Mouse (Mus musculus): ENCODE results near the gene Renbp.

The Renbp gene

DNA sequence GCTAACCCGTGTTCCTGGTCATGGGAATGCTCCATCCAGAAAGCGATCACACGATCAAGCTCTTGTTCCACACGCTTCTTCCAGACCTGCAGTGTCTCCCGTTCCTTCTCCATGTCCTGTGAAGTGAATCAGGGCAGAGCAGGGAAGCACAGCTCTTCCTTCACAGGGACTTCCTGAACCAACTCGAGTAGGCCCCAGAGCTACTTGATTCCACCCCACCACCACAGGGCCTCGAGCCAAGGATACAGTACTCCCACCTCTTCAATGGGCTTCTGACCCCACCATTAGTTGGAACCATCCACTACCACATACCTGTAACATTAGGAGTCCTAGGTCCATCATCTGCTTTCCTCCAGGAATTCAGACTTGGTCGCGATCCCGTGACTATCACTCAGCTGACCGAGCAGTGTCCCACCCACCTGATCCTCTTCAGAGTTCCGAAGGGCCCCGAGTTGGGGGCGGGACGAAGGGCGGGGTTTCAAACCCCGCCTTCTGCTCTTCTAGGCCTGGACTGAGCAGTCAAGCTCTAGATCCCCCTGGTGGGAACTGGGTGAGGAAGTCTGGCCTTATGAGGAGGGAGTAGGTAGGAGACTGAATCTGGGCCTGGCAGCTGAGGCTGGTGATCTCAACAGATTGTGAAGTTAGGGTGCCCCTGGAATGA is at the start of gene Renbp:
TSS of gene Renbp (minus strand) at position 449 of the 661 bp plus-strand sequence.
- DNase-seq (ENCODE audit: low spot score in 2 of 2): peak in 1 of 2 experiments; percentile 57

DNA sequence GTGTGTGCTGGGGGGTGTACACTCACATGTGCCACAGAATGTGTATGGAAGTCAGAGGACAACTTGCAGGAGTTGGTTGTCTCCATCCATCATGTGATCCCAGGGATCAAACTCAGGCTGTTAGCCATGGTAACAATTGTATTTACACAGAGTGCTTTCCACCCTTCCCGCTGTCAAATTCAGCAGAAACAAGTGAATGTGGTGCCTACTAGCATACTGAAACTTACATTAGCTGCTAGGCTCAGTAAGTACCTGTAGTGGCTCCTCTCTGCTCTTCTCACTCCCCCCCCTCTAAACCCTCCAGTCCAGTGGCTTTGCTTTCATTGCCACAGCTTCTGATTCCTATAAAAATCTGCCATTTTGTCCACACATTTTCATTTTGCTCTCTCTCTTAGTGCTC is 47.1 kb upstream of the Renbp start:
- no peak for DNase-seq (ENCODE audit: low spot score in 2 of 2)

DNA sequence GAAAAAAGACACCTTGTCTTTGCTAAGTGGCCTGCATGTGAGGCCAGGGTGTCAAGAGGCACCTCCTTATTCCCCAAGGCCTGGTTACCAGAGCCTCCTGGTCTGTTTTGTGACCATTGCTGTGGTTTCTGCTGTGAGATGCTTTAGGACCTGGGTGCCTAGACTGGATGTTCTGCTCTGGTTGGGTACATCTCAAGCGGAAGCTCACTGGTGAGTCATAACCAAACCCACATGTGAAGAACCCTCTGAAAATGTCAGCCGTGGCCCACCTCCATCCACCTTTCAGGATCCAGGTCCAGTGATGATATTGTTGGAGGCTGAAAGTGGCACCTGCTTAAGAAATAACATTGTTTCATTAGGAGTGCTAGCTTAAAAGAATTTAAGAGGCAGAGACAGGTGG is 45.6 kb upstream of the Renbp start:
- DNase-seq (ENCODE audit: low spot score in 2 of 2): no peak

DNA sequence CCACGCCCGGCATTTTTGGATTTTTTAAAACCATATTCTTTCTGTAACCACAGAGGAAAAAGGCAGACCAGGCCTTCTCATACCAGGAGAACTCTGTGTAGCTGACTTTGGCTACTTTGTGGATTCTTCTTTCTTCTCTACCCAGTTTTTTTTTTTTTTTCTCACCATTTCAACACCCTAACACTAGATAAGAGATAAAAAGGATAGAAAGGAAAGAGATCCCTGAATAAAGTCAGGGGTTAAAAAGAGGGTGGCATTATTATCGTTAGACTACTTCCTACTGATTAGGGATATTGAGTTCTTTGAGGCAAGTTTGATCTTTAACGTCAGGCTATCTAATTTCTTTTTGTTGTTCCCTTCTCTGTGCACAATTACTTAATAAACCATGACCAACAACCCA is 42.1 kb upstream of the Renbp start:
- no peak for DNase-seq (ENCODE audit: low spot score in 2 of 2)

DNA sequence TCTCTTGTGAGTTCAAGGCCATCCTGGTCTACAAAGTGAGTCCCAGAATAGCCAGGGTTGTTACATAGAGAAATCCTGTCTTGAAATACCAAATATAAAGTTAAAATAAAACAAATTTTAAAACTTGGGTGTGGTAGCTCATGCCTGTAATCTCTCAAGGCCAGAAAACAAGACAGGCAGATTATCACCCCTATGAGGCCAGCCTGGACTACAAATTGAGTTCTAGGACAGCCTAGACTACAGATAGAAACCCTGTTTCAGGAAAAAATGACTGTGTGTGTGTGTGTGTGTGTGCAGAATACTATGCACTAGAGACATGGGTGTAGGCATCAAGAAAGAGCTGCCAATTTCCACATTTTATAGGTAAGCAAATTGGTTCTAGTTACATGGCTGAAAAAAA is 40.1 kb upstream of the Renbp start:
- peak in 1 of 2 experiments; percentile 21 for DNase-seq (ENCODE audit: low spot score in 2 of 2)

DNA sequence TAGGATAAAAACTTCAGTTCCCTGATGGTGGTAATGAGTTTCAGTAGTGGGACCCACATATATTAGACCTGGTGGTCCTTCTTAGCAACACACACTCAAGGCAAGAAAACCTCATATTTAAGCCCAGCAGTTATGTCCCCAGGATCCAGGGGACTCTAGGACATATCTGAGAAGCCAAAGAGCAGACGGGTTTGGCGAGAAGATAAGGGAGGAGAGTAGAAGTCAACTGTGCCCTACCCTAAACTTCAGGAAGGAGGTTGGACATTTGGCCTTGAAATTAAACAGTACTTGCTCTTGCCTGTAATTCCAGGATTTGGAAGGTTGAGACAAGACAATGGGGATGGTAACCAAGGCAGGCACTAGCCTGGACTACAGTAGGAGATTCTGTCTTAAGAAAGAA is 39.1 kb upstream of the Renbp start:
- peak in 1 of 2 experiments; percentile 35 for DNase-seq (ENCODE audit: low spot score in 2 of 2)

DNA sequence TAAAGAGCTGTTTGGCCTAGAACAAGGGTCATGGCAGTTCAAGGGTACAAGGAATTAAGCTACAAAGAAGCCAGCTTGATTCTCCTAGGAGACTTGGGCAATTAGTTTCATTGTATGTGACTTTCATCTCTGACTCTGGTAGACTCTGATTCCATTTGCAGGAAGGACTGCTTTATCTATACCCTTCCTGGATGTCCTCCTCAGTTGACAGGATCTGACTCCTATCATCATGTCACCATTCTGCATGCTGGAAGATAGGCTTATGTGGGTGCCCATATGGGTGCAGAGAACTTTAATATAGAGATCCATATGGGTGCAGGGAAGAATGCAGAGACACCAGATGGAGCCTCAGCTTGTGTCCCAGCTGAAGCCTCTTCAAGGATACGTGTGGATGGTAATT is 38.5 kb upstream of the Renbp start:
- no peak for DNase-seq (ENCODE audit: low spot score in 2 of 2)

DNA sequence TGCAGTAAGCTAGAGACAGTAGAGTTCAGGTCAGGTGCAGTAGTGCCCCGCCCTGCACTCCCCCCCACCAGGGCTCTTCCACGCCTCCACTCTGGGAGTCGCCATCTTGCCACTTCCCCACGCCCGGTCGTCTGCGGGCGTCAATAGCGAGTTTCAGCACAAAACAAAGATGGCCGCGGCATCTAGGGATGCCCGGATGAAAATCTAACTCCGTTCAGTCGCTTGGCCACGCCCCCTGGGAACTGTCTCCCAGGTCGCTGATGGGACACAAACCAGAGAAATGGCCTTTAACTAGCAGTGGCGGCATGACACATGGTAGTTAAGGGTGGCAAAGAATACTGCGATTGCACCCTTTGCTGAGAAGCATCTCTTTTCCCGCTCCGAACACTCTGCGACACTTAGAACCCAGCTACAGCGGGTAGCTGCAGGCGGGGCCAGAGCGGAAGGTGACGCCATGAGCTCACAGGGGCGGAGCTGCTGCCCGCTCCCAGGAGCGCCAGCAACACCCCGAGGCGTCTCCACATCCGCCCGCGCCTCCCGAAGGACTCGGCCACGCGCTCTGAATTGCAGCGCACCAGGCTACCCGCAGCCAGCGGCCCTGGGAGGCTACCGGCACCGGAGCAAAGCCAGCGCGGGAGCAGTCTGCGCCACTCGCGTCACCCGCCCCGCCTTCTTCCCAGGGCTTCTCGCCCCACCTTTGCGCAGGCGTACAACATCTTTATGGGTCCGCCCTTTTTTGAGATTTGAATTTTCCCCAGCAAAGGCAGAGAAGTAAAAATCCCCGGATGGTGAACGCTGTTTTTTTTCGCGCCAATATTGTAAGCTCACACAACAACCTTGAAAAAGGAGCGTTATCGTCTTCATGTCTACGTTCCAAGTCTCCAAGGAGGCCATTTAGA is 36.8 kb upstream of the Renbp start:
- DNase-seq (ENCODE audit: low spot score in 2 of 2): peak; percentile 83 to 89

DNA sequence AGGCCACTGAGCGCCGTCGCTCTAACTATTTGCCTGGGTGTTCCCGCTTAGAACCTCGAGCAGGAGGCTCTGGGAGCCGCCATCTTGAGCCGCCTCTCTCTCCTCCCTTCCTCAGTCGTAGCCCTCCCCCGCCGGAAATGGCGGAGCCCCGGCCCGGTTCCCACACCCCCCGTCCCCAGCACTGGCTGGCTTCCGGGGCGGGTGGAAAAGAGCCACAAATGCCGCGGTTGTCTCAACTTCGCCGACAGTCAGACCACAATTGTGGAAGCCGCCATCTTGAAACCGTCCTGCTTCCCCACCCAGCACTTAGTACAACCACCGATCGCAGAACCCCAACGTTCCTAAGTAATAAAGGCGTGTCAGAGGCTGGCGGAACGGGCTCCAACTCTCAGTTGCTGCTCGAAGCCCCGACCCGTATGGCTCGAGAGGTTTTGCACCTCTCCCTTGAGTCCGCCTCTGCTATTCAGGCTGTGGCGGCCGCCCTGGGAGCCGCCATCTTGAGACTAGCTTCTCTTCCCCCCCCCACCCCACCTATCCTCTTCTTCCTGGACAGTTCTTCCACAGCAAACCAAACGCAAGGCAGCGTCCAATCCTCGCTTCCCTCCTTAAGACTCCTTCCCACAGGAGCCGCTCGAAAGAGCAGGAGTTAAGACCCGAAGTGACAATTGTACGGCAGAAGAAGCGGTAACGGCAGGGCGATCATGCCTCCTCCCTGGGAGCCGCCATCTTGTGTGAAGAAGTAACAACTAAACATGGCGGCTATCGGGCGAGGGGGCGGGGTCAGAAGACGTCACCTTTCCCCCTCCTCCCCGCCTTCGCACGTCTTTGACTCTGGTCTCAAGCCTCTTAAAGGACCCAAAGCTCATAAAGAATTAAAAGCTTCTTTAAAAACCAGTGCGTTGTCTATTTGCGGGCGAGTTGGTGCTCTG is 35.9 kb upstream of the Renbp start, which contains the start of gene Hcfc1:
TSS of gene Hcfc1 (minus strand) at position 110 of the 929 bp plus-strand sequence.
- DNase-seq (ENCODE audit: low spot score in 2 of 2): peak; percentile 88 to 92

DNA sequence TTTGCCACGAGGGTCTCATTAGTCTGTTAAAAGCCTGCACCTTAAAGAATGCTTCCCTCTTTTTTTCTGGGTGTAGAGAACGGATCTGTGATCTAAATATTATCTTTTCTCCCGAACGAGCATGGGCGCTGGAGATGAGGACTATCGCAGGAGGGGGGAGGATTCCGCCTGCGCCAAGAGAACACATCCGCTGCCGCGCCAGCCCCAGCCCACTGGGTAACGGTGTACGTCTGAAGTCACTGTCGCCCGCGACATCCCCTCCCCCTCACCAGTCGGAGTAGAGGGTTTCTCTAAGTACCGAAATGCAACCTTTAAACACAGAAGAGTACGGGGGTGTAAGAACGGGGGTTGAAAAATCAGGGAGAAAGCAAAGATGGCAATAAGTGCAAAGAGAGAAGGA is 34.7 kb upstream of the Renbp start:
- DNase-seq (ENCODE audit: low spot score in 2 of 2): peak; percentile 51 to 72

DNA sequence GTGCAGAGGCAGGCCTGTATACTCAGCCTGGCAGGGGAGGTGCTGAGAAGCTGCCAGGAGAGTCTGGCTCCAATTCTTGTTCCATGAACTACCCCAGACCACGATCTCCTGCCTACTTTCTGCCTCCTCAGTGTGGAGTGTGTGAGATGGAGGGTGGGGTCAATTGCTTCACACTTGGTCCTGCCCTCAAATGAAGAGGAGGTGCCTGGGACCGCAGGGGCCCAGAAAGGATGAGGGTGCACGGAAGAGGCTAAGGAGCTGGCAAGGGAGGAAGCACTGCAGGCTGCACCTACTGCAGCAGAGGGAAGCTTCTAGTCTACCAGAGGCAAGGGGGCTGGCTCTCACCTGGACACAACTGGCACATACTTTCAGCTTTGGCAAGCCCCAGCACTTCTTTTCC is 33.7 kb upstream of the Renbp start:
- DNase-seq (ENCODE audit: low spot score in 2 of 2): peak; percentile 38 to 71

DNA sequence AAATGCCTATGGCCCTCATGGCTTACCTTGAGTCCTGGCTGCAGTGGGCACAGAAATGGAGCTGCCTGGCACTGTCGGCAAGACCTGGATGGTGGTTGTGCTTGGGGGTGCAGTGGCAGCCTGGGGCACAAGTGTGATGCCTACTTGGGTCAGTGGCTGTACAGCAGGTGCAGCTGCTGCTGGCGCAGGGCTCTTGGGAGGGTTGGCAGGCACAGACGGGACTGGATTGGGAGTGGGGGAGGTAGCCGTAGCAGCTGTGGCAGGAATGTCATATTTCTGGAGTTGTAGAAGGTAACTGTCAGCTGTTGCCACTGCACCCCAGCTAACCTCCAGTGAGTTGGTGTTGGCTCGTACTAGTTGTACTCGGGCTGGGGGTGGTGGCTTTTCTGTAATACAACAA is 24.3 kb upstream of the Renbp start:
- DNase-seq (ENCODE audit: low spot score in 2 of 2): no peak

DNA sequence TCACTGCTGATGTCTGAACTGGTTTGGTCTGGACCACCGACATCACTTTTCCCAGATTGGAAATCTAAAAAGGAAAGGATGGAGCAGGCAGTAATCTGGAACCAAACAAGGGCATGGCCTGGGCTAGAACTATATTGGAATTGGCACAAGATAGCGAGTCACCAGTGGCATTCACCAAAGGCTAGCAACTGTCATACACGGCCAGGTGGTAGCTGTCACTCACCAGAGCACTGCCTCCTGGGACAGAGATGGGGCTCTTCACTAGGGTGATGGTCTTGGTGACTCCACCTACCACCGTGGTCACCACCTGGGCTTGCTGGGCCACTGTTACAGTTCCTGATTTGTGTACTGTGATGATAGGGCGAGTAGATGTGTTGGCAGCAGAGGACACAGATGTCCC is 22.0 kb upstream of the Renbp start:
- DNase-seq (ENCODE audit: low spot score in 2 of 2): no peak

DNA sequence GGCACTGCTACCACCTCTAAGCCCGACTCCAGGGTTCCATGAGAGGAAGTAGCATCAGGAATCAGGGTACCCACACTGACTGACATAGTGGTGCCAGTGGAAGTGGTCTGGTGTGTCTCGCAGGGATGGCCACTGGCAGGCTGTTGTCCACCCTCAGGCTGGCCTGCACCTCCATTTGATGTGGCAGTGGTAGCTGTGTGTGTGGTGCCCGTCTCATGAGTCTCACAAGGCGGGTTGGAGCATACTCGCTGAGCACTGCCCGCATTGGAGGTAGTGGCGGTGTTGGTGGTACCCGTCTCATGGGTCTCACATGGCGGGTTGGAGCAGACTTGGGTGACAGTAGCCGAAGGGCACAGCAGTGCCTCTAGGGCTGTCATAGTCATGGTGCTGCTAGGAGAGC is 18.7 kb upstream of the Renbp start:
- DNase-seq (ENCODE audit: low spot score in 2 of 2): no peak

DNA sequence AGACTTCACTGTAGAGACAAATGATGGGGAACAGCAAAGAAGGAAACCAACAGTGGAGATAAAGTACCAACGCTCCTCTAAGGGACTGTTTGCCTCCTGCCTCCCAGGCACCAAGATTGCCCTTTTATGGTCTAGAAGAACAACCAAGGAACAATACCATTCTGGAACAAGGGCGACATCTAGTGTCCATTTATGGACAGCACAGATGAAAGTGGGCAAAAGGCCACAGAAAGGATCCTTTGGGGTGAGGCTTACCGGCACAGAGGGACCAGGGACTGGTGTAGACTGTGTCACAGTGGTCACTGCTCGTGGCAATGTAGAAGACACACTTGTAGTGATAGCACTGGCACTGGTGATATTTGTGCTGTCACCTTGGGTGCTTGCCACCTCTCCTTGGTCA is 18.0 kb upstream of the Renbp start:
- peak; percentile 50 to 76 for DNase-seq (ENCODE audit: low spot score in 2 of 2)

DNA sequence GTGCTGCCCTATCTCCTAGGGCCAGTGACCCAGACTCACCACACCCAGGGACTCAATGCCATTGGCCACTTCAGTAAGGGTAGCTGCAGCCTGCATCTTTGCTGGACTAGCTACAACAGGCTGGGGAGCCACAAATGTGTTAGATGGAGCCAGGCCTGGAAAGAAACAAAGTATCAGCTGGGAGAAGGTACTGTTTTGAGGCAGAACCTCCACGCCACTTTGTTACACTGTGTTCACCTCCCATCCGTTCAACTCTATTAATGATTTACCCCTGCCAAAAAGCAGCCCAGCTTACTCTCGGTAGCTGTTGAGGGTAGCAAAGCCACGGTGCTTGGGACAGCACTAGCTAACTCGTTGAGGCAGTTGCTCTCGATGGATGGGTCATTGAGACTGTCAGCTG is 16.2 kb upstream of the Renbp start:
- DNase-seq (ENCODE audit: low spot score in 2 of 2): no peak

DNA sequence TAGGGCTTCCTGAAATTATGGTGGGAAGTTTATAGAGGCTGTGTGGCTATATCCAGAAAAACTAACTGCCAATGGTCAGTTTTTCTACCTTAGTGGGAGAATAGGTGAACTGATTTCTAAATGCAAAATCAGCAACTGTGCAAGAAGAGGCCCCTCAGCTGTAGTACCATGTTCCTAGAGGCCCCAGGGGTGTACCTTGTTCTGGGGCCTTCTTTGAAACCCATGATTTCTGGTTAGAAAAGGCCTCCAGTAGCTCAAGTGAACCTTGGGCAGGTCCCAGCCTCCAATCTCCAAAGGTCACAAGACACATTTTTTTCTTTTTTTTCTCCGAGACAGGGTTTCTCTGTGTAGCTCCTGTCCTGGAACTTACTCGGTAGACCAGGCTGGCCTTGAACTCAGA is 11.6 kb upstream of the Renbp start:
- DNase-seq (ENCODE audit: low spot score in 2 of 2): no peak

DNA sequence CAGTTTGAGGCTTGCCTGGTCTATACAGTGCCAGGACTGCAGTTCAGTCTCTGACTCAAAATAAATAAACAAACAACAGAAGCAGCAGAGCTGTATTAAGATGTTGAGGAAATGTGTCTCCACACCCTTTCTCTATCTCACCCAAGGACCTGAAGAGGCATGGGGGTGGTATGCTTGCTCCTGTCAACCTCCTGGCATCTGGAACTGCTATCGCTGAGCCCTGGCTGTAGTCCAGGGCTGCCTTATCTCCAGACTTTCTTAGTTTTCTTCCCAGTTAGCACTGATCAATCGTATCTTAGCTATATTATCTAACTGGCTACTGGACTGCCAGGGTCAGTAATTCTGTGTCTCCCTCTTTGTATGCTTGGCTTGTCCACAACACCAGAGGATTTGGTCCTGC is 11.2 kb upstream of the Renbp start:
- DNase-seq (ENCODE audit: low spot score in 2 of 2): no peak

DNA sequence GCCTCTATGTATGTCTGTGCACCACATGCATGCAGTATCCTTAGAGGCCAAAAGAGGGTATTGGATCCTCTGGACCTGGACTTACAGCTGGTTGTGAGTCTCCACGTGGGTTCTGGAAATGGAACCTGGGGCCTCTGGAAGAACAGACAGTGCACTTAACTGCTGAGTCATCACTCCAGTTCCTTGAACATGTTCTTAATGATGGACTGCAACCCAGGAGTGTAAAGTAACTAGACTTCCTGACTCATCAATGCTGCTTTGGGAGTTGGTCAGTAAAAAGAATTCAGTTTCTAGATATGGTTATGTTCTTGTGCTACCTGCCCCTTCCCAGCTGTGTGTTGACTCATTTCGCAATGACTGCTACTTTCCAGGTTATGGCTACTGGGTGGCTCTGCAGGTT is 1.2 kb upstream of the Renbp start:
- no peak for DNase-seq (ENCODE audit: low spot score in 2 of 2)

DNA sequence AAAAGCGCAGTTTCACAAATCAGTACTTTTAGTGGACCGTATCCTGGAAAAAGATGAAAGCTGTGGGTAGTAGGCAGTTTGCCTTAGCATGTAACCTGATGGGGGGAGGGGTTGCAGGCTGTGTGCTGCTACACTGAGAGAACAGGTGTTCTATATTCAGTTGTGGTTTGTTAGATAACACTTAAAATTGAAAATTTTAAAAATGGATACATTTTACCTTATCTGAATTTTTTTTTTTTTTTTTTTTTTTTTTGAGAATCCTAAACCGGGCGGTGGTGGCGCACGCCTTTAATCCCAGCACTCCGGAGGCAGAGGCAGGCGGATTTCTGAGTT is 8.1 kb downstream of the Renbp start:
- no peak for DNase-seq (ENCODE audit: low spot score in 2 of 2)

DNA sequence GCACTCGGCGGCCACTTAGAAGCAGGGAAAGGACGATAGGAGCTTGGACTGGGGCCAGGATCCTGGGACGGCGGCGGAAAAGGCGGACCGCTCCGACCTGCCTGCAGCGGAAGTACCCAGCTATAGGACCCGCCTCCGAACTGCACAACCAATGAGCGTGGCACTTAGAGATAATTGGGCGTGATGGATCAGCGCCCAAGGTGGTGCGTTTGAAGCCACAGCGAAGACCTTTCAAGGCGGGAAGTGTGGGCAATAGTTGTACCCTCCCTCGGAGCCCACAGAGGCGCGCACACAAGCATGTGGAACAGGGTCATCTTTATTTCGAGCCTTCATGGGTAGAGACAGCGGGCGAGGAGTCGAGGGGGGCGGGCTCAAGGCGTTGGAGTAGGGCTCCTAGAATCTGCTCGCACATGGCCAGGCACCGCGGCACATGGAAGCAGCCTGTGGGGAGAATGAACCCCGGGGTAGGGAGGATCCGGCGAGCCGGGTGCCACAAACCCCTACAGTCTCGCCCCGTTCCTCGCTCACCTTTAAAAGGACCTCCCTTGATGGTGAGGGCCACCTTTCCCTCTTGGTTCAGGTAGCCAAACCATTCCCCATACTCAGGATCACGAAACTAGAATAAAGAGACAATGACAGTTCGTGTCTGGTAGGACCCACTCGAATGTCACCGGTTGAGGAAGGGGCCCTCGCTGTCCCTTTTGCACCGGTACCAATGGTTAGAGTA is 8.7 kb downstream of the Renbp start, which contains the start of the genes Arhgap4 and Naa10:
TSS of gene Arhgap4 (minus strand) at position 48 of the 727 bp plus-strand sequence.
TSS of gene Naa10 (minus strand) at position 122 of the 727 bp plus-strand sequence.
- DNase-seq (ENCODE audit: low spot score in 2 of 2): peak; percentile 86 to 91
